Mouse (Mus musculus) forebrain, embryonic 12.5 days (tissue): ENCODE results near the gene Celf2. TPM values are rescaled to one million over a fixed set of nuclear protein-coding genes. Genes with fewer than 3 reads are reported as not detected.

ENCODE experiments used
- ATAC-seq: fragments of 200-750 bp; cut with Nextera tagmentation; 2 replicates; pipeline ENCODE4 v1.8.0; 2017; ENCODE audit warnings: moderate TSS enrichment; ENCODE audit not compliant: low FRiP score
- H3K27ac ChIP-seq: fragments of 300-500 bp; sonication (generic); 2 replicates; pipeline ENCODE4 v1.5.1; 2016; ENCODE audit warnings: mild to moderate bottlenecking
- H3K27me3 ChIP-seq: fragments of 300-500 bp; sonication (generic); 2 replicates; pipeline ENCODE4 v1.6.1; 2016; ENCODE audit warnings: mild to moderate bottlenecking
- H3K36me3 ChIP-seq: fragments of 300-500 bp; sonication (generic); replicated peaks from 2 replicates; pipeline ENCODE4 v1.6.1; 2016; ENCODE audit warnings: mild to moderate bottlenecking
- H3K4me1 ChIP-seq: fragments of 300-500 bp; sonication (generic); 2 replicates; pipeline ENCODE4 v1.6.1; 2016
- H3K4me2 ChIP-seq: fragments of 300-500 bp; sonication (generic); 2 replicates; pipeline ENCODE4 v1.6.1; 2016; ENCODE audit warnings: mild to moderate bottlenecking, moderate library complexity
- H3K4me3 ChIP-seq: fragments of 300-500 bp; sonication (generic); replicated peaks from 2 replicates; pipeline ENCODE4 v1.5.1; 2016; ENCODE audit warnings: mild to moderate bottlenecking
- H3K9ac ChIP-seq: fragments of 300-500 bp; sonication (generic); 2 replicates; pipeline ENCODE4 v1.6.1; 2016; ENCODE audit warnings: mild to moderate bottlenecking
- H3K9me3 ChIP-seq: fragments of 300-500 bp; sonication (generic); 2 replicates; pipeline ENCODE4 v1.6.1; 2016
- WGBS: fragments of 180-500 bp; shearing (Covaris S2); methylation state at CpG from one replicate; pipeline ENCODE4 v1.1.7; 2016; 5-methylcytosine and 5-hydroxymethylcytosine counted together
- polyA plus RNA-seq: library from polyadenylated mRNA; unstranded; fragments of >200 nt; fragmentation: Nextera tagmentation; extraction: Ambion mirVana; gene quantifications from 2 replicates; pipeline ENCODE4 v1.2.1, GENCODE M21; 2016

Celf2 gene
- polyA plus RNA-seq, 1 experiment from 2014 or later, result 167 TPM

DNA sequence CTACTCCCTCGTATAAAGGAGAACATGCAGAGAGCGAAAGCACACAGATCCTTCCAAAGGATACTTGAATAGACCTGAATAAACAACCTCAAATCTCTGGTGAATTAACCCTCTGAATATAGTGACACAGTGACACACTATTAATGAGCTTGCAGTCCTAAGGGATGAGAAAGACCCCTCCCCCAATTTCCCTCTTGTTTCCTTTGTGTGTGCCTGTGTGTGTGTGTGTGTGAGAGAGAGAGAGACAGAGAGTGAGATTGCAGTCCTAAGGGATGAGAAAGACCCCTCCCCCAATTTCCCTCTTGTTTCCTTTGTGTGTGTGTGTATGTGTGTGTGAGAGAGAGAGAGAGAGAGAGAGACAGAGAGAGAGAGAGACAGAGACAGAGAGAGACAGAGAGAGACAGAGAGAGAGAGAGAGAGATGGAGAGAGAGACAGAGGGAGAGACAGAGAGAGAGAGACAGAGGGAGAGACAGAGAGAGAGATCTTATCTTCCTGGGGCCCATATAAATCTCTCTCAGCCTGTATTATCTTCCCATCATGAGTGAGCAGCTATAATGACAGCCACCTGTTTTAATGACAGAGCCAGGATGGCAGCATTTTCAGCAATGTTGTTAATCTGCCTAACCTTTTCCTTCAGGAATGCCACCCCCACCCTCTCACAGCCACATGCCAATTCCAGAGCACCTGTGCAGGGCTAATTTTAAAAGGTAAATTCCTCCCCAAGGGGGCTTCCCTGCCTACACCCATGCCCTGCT lies 566.5 kb downstream of the Celf2 start:
- H3K27ac ChIP-seq, result no peak overlapping the region
- 49% methylated on average over 2 of the region's 2 CpGs for WGBS

DNA sequence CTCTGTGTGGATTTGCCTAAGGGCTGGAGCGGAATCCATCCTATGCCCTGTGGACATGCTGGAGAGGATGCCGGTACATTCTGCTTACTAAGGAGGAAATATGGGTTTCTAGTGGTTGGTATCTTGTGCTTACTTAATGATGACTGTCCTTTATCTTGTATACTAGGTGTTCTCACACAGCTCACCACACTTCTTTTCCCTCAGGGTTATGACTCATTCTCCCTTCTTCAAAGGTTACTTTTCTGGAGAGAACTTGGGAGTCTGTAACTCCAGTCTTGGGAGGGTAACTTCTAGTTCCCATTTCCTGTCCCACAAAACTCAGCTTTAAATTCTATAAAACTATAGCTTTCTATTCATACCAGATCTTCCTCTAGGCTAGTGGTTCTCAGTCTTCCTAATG lies 570.2 kb downstream of the Celf2 start:
- Histone ChIP-seq H3K27ac (no peak overlapping the region), H3K4me1 (peaks cover 12% of the 10 kb centered on the region), H3K4me3 (no peak overlapping the region), H3K9me3 (no peaks in the 10 kb centered on the region), H3K9ac (no peak overlapping the region), H3K27me3 (no peaks in the 10 kb centered on the region), H3K36me3 (no peaks in the 10 kb centered on the region), H3K4me2 (no peak overlapping the region)
- ATAC-seq, result no peak
- WGBS, result 97% methylated on average over 2 of the region's 2 CpGs

More for the DNA sequence above, 566.5 kb downstream of the Celf2 start:
- no peaks in the 10 kb centered on the region for H3K27me3 ChIP-seq
- no peaks in the 10 kb centered on the region for H3K9me3 ChIP-seq
- no peak overlapping the region for H3K4me2 ChIP-seq
- H3K4me1 ChIP-seq, result peaks cover 12% of the 10 kb centered on the region
- no peak overlapping the region for H3K9ac ChIP-seq
- no peak overlapping the region for H3K4me3 ChIP-seq
- ATAC-seq, result peak; percentile 84
- H3K36me3 ChIP-seq, result no peaks in the 10 kb centered on the region

DNA sequence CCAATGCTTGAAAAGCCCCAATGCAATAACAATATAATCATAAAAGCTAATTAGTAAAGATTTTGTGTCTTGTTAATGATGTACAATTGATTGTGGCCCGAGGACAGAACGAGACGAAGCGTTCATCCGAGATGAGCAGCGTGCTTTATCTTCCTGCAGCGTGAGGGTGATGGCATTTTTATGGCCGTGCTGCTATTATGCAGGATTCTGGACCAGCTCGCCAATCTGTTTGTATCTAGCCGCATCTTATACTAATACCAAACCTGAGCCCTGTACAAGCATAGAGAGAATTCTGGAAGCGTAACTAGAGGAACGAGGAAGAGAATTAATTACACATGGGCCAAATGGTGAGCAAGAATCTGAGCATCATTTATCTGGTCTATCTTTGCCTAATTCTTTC lies 576.2 kb downstream of the Celf2 start:
- no peak overlapping the region for H3K4me2 ChIP-seq
- H3K9ac ChIP-seq, result no peak overlapping the region
- no peak overlapping the region for H3K4me3 ChIP-seq
- H3K36me3 ChIP-seq, result no peaks in the 10 kb centered on the region
- no peak for ATAC-seq
- WGBS, result 89% methylated on average over 12 of the region's 12 CpGs
- no peaks in the 10 kb centered on the region for H3K9me3 ChIP-seq
- H3K4me1 ChIP-seq, result no peaks in the 10 kb centered on the region
- no peak overlapping the region for H3K27ac ChIP-seq
- H3K27me3 ChIP-seq, result 0 out of 2 replicates have a peak, but pooled peaks cover 4% of the 10 kb centered on the region

DNA sequence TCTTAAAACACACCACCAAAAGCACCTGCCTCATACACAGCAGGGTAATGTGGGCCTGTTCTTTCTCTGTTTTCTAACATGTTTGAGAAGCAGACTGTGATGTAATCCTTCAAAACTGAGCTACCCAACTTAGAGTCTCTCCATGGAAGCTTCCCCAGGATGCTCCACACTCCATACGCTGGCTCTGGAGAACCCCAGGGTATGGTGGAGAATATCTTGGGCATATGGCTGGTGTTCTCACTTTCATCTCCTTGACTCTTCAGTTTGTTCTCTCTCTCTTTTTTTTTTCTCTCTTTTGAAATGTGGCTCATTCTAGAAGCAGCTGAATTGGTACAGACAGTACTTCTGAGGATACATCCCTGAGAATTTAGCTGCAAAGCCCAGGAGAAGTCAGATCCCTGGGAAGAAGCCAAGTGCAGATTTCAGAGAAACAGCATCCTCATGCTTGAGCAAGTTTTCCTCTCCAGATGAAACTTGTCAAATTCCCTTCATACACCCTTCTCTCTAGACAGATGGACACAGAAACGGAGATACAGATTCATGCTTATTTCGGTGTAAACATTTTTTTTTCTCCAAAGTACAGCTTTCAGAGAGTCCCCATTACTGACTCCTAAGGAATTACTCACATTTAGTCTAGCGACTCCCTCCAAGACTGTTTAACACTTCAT lies 581.5 kb downstream of the Celf2 start:
- Histone ChIP-seq H3K4me1 (peaks cover 3% of the 10 kb centered on the region), H3K9me3 (no peaks in the 10 kb centered on the region), H3K36me3 (no peaks in the 10 kb centered on the region), H3K9ac (no peak overlapping the region), H3K27me3 (0 out of 2 replicates have a peak, but pooled peaks cover 4% of the 10 kb centered on the region), H3K4me3 (no peak overlapping the region), H3K4me2 (no peak overlapping the region), H3K27ac (no peak overlapping the region)
- WGBS, result 92% methylated on average over 4 of the region's 4 CpGs
- ATAC-seq, result no peak

DNA sequence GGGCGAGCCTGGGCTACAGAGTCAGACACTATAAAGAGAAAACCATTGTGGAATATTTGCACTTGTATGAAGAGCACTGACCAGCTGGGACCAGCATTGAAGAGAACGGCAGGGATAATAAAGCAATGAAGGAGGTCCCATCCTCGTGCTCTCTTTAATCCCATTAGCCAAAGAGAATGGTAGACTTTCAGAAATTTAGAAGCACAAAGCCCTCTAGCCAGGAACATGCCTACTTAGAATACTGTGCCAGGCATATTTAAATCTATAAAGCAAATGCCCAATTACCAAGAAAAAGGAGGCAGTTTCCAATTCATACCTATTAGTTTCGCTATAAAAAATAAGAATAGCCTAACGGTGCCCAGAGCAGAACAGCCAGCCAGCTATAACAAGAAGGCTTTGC lies 583.9 kb downstream of the Celf2 start:
- Histone ChIP-seq H3K36me3 (no peaks in the 10 kb centered on the region), H3K27me3 (0 out of 2 replicates have a peak, but pooled peaks cover 4% of the 10 kb centered on the region), H3K4me2 (no peak overlapping the region), H3K27ac (no peak overlapping the region), H3K9me3 (no peaks in the 10 kb centered on the region), H3K9ac (no peak overlapping the region), H3K4me3 (no peak overlapping the region), H3K4me1 (peaks cover 3% of the 10 kb centered on the region)
- 26% methylated on average over 5 of the region's 5 CpGs for WGBS
- ATAC-seq, result peak; percentile 39; the same call in 1 of the 2 replicates

DNA sequence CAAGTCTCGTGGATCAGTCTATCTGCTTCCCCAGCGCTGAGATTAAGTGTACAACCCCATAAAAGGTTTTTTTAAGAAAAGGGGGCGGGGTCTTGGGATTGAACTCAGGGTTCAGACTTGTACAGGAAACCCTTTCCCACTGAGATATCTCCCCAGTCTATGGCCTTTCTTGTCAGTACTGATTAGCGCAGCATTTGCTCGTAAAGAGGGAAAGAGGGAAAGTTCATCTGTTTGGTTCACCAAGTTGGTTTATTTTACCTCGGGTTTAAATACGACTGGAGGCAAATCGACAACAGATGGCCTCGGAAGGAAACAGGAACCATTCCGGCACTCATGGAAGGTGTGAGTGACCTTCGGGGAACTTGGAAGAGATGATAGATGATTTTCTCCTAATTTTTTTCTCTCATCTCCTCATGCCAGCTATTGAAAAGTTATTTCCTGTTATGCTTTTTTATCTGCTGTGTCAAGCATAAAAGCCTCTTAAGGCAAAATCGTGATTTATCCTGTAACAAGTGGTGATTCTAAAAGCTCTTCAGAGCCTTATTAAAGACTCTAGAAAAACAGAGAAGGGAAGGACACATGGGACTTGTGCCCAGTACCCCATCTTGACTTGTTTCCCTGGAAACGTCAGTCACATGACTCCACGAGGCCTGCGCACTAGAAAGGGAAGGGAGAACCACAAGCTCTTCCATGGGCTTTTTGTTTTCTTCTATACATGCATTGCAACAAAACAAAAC lies 585.5 kb downstream of the Celf2 start:
- no peaks in the 10 kb centered on the region for H3K36me3 ChIP-seq
- H3K9ac ChIP-seq, result no peak overlapping the region
- no peaks in the 10 kb centered on the region for H3K27me3 ChIP-seq
- no peak overlapping the region for H3K27ac ChIP-seq
- WGBS, result 77% methylated on average over 15 of the region's 15 CpGs
- no peak overlapping the region for H3K4me2 ChIP-seq
- ATAC-seq, result no peak
- no peak overlapping the region for H3K4me3 ChIP-seq
- peaks cover 3% of the 10 kb centered on the region for H3K4me1 ChIP-seq
- no peaks in the 10 kb centered on the region for H3K9me3 ChIP-seq

DNA sequence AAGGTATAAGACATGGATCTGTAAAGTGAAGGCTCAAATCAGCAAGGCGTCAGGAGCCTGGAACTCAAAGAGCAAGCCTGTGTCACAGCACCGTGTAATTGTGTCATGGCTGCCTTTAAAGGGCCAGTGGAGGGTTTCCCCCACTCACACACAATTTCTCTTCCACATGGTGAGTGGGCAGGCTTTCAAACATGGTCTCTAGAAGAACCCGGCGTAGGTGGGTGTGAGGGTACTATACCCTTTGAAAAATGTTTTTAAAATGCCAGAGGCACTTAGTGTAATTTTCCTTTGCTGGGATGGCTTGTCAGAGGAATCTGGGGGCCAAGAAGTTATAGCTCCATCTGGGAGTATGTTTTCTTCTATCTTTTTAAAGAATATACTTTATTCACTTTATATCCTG lies 594.0 kb downstream of the Celf2 start:
- H3K27ac ChIP-seq, result no peak overlapping the region
- H3K4me2 ChIP-seq, result no peak overlapping the region
- ATAC-seq, result no peak
- peaks cover 4% of the 10 kb centered on the region; the same call in 1 of the 2 replicates for H3K4me1 ChIP-seq
- no peaks in the 10 kb centered on the region for H3K27me3 ChIP-seq
- no peak overlapping the region for H3K9ac ChIP-seq
- no peaks in the 10 kb centered on the region for H3K36me3 ChIP-seq
- 97% methylated on average over 4 of the region's 4 CpGs for WGBS
- no peak overlapping the region for H3K4me3 ChIP-seq
- no peaks in the 10 kb centered on the region for H3K9me3 ChIP-seq

DNA sequence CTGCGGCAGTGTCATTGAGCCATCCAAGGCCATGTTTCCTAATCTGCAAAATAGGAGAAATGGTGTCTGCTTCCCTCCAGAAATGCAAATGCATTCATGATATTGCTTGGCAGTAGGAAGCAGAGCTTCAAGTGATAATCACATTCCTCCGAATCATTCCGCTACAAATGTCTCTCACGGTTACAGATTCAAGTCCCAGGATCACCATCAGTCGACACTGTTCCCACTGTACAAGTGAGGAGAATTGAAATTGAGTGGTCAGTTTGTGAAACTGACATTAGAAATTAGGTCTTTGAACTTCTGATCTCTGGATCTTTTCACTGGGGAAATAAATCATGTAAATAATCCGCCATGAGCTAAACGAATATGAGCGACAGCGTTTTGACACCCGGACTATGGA lies 596.0 kb downstream of the Celf2 start:
- 88% methylated on average over 10 of the region's 10 CpGs for WGBS

DNA sequence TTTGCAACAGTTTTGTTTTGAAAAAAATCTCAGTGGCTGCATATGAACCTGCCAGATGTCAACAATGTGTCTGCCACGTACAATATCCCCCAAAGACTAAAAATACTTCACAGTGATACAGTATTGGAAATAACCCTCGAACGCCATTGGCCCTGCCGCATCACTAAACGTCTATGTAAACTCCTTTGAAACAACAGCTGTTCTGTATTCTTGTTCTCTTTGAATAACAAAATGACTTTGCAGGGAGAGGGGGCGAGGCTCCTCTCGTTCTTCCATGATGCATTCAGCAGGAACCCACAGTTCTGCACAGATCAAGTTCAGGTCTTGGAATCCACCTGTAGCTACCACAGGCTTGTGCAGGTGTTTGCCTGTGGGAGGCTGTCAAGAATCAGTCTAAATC lies 597.4 kb downstream of the Celf2 start:
- no peak overlapping the region for H3K27ac ChIP-seq
- H3K4me1 ChIP-seq, result peaks cover 4% of the 10 kb centered on the region; the same call in 1 of the 2 replicates
- no peaks in the 10 kb centered on the region for H3K9me3 ChIP-seq
- WGBS, result 46% methylated on average over 7 of the region's 7 CpGs
- no peak overlapping the region for H3K4me3 ChIP-seq
- no peaks in the 10 kb centered on the region for H3K27me3 ChIP-seq
- H3K36me3 ChIP-seq, result no peaks in the 10 kb centered on the region
- no peak overlapping the region for H3K9ac ChIP-seq
- no peak overlapping the region for H3K4me2 ChIP-seq
- ATAC-seq, result no peak

More for the DNA sequence above, 596.0 kb downstream of the Celf2 start:
- no peak overlapping the region for H3K4me3 ChIP-seq
- H3K27ac ChIP-seq, result no peak overlapping the region
- peaks cover 4% of the 10 kb centered on the region; the same call in 1 of the 2 replicates for H3K4me1 ChIP-seq
- no peaks in the 10 kb centered on the region for H3K27me3 ChIP-seq
- ATAC-seq, result no peak
- no peaks in the 10 kb centered on the region for H3K9me3 ChIP-seq
- H3K4me2 ChIP-seq, result no peak overlapping the region
- no peak overlapping the region for H3K9ac ChIP-seq
- H3K36me3 ChIP-seq, result no peaks in the 10 kb centered on the region

DNA sequence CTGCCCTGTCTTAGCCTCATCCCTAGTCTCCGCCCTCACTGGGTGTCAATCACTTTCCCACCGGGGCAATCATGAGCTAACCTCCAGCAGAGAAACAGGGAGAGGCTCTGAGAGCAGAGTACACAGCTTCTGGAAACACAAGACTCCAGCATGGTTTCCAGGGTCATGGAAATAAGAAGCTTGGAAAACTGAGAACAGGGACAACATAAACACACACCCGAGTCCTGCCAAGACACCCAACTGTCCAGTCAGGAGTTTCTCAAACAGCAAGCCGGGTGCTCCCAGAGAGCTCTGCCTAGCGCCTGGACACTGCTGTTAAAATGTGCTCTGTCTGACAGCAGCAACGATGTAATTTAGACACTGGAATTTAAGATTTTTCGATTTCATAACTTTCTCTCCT lies 599.4 kb downstream of the Celf2 start:
- Histone ChIP-seq H3K27ac (no peak overlapping the region), H3K4me3 (no peak overlapping the region), H3K9ac (no peak overlapping the region), H3K9me3 (no peaks in the 10 kb centered on the region), H3K36me3 (no peaks in the 10 kb centered on the region), H3K27me3 (no peaks in the 10 kb centered on the region), H3K4me1 (peaks cover 4% of the 10 kb centered on the region; the same call in 1 of the 2 replicates), H3K4me2 (no peak overlapping the region)
- no peak for ATAC-seq
- WGBS, result 83% methylated on average over 7 of the region's 7 CpGs

DNA sequence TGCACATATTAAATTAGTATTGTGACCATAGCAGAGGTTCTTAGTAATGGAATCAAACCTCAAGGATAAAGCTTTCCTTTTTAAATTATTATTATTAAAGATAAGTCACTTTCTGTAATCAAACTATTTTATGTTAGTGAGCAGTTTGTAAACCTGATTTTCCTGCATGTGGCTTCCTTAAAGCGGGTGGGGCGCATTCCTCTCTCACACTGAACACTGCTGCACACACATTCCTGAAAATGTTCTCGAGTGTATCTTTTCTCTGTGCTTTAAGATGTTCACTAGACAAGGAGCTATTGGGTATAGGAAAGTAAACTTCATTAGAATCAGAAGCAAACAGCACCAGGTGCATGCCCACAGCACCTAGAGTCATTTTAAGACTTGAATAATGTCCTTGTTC lies 605.0 kb downstream of the Celf2 start:
- no peaks in the 10 kb centered on the region for H3K27me3 ChIP-seq
- H3K27ac ChIP-seq, result no peak overlapping the region
- WGBS, result 78% methylated on average over 3 of the region's 3 CpGs
- no peak overlapping the region for H3K9ac ChIP-seq
- no peak for ATAC-seq
- 0 out of 2 replicates have a peak, but pooled peaks cover 2% of the 10 kb centered on the region for H3K4me1 ChIP-seq
- H3K9me3 ChIP-seq, result no peaks in the 10 kb centered on the region
- no peak overlapping the region for H3K4me3 ChIP-seq
- H3K4me2 ChIP-seq, result no peak overlapping the region
- H3K36me3 ChIP-seq, result no peaks in the 10 kb centered on the region

DNA sequence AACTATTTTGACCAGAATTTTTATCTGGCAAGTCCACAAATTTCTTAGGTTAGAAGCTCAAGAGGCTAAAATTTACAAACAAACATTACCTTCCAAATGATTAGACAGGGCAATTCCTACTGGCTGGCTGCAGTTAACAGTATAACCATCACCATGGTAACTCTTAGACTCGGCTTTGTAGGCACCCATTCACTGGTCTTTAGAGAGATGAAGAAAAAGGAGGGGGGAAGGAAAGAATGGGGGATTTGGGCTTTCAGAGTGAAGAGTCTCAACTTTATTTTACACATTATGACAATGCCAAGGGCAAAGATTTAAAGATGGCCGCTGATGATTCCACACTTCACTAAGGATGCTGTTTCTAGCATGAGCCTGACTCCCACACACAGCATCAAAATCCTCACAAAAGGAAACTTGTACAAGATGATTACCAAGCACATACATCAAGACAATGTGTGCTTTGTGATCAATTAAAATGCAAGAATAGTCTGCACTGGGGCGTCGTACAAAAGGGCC lies 606.1 kb downstream of the Celf2 start:
- peak overlapping the region; percentile 26; the same call in 1 of the 2 replicates for H3K4me2 ChIP-seq
- 11% methylated on average over 4 of the region's 4 CpGs for WGBS

More for the DNA sequence above, 606.1 kb downstream of the Celf2 start:
- H3K4me1 ChIP-seq, result 0 out of 2 replicates have a peak, but pooled peaks cover 2% of the 10 kb centered on the region
- ATAC-seq, result peak; percentile 91
- no peak overlapping the region for H3K4me3 ChIP-seq
- no peaks in the 10 kb centered on the region for H3K9me3 ChIP-seq
- H3K27me3 ChIP-seq, result no peaks in the 10 kb centered on the region
- H3K27ac ChIP-seq, result no peak overlapping the region
- H3K36me3 ChIP-seq, result no peaks in the 10 kb centered on the region
- no peak overlapping the region for H3K9ac ChIP-seq
